Mouse (Mus musculus) T-cell, adult 2 months (primary cell): ENCODE measurements around the gene Vmn1r15.

Source experiments
- DNase-seq: peaks from one replicate; pipeline ENCODE4 v3.0.0; 2022; ENCODE audit warnings: low spot score

Gene Vmn1r15

DNA sequence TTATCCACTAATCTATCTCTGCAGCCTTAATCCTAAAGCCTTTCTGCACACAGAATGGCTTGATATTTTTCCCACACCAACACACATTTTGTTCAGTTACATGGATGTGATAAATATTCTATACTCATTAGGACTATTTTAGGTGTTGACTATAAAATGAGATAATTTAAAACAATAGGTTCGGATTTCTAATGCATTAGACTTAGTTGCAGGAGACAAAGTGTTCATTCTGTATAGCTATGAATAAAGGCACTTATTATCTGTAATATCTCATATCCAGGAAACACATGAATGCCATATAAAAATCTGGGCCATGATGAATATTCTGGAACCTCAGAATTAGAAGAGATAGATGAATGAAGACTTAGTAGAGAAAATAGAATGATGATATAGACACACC, at the start of gene Vmn1r15:
TSS of gene Vmn1r15 (plus strand) at position 301 of the 400 bp plus-strand sequence.
- no peak for DNase-seq

GRCm38 (mm10) chr6:57231386-57231785, 26.4 kb upstream of the Vmn1r15 start, which contains the start of gene Vmn1r14:
Gene Vmn1r14, plus strand, starts transcription at chr6:57231686.
- DNase-seq = no peak

GRCm38 (mm10) chr6:57260990-57261389, 3.2 kb downstream of the Vmn1r15 start:
- no peak for DNase-seq

GRCm38 (mm10) chr6:57271881-57272280, 14.1 kb downstream of the Vmn1r15 start:
- DNase-seq = no peak

GRCm38 (mm10) chr6:57272517-57272916, 14.8 kb downstream of the Vmn1r15 start:
- DNase-seq = peak; percentile 3

GRCm38 (mm10) chr6:57278952-57279351, 21.2 kb downstream of the Vmn1r15 start:
- DNase-seq = no peak
